Mouse (Mus musculus) MEL (cell line): ENCODE results near the gene Slc15a5.

ENCODE experiments used
- CTCF ChIP-seq, 3 experiments: IDR thresholded peaks in 2 of 3; conservative IDR thresholded peaks in 1 of 3; 2 replicates each; pipeline ENCODE4 v1.5.1; 2011 to 2012; ENCODE audit warnings: low read length in 3 of 3, low read depth in 2 of 3, mild to moderate bottlenecking in 2 of 3, improper control_type of control experiment in 1 of 3, inconsistent platforms in 1 of 3, mixed read lengths in 1 of 3, moderate library complexity in 1 of 3; ENCODE audit not compliant: control insufficient read depth in 1 of 3, insufficient read depth in 1 of 3, poor library complexity in 1 of 3, severe bottlenecking in 1 of 3
- E2F4 ChIP-seq: IDR thresholded peaks from 2 replicates; pipeline ENCODE4 v1.6.1; 2011; ENCODE audit warnings: low read depth, low read length, improper control_type of control experiment, borderline replicate concordance
- GABPA ChIP-seq: IDR thresholded peaks from 2 replicates; pipeline ENCODE4 v1.6.1; 2012; ENCODE audit warnings: low read depth, mild to moderate bottlenecking, inconsistent platforms, low read length, improper control_type of control experiment, moderate library complexity
- HCFC1 ChIP-seq: IDR thresholded peaks from 2 replicates; pipeline ENCODE4 v1.6.1; 2012; ENCODE audit warnings: low read depth, mild to moderate bottlenecking, inconsistent platforms, low read length, improper control_type of control experiment, moderate library complexity
- JUND ChIP-seq: IDR thresholded peaks from 2 replicates; pipeline ENCODE4 v1.6.1; 2011; ENCODE audit warnings: low read depth, mild to moderate bottlenecking, improper control_type of control experiment, low read length
- NELFE ChIP-seq: IDR thresholded peaks from 2 replicates; pipeline ENCODE4 v1.6.1; 2011; ENCODE audit warnings: low read depth, low read length, improper control_type of control experiment
- POLR2A ChIP-seq, 2 experiments: IDR thresholded peaks; 2 replicates each; pipeline ENCODE4 v1.6.1; 2011 to 2012; ENCODE audit warnings: low read length in 2 of 2, mild to moderate bottlenecking in 2 of 2, control low read depth in 1 of 2, improper control_type of control experiment in 1 of 2, low read depth in 1 of 2, moderate library complexity in 1 of 2; ENCODE audit not compliant: control insufficient read depth in 1 of 2, insufficient read depth in 1 of 2, poor library complexity in 1 of 2
- POLR2AphosphoS2 ChIP-seq: IDR thresholded peaks from 2 replicates; pipeline ENCODE4 v1.6.1; 2011; ENCODE audit warnings: low read length, improper control_type of control experiment
- SIN3A ChIP-seq: IDR thresholded peaks from 2 replicates; pipeline ENCODE4 v1.6.1; 2012; ENCODE audit warnings: low read length, improper control_type of control experiment, inconsistent platforms
- USF1 ChIP-seq: IDR thresholded peaks from 2 replicates; pipeline ENCODE4 v1.6.1; 2014; ENCODE audit warnings: low read depth, mild to moderate bottlenecking, inconsistent platforms, low read length, improper control_type of control experiment, moderate library complexity
- ZC3H11A ChIP-seq: IDR thresholded peaks from 2 replicates; pipeline ENCODE4 v1.6.1; 2012; ENCODE audit warnings: low read depth, mild to moderate bottlenecking, inconsistent platforms, low read length, improper control_type of control experiment

DNA sequence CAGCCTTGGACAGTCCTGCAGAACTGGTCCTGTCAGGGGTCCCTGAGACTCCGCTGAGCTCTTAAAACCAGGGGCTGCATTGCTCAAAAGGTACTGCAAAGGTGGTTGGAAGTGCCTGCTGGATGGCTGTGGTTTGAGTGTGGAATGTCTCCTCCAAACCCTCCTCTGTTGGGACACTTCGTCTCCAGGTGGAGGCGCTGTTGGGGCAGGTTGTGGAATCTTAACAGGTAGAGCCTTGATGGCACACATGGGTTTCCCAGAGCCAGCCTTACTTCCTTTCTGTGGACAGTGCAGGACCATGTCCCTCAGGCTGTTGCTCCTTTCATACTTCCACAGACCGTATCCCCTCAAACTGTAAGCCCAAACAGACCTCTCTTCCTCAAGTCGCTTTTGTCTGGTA, 36.8 kb downstream of the Slc15a5 start:
- no peak for TF ChIP-seq CTCF (IDR thresholded peaks at IDR 0.05 in 2 of 3, conservative IDR thresholded peaks at IDR 0.05 in 1 of 3; ENCODE audit: control insufficient read depth in 1 of 3, insufficient read depth in 1 of 3, low read depth in 2 of 3, low read length in 3 of 3, poor library complexity in 1 of 3, severe bottlenecking in 1 of 3)
- TF ChIP-seq GABPA: no peak
- TF ChIP-seq HCFC1: no peak
- TF ChIP-seq POLR2A (IDR thresholded peaks at IDR 0.05; ENCODE audit: control insufficient read depth in 1 of 2, insufficient read depth in 1 of 2, low read depth in 1 of 2, low read length in 2 of 2, poor library complexity in 1 of 2): no peak
- no peak for TF ChIP-seq JUND
- TF ChIP-seq NELFE: no peak
- no peak for TF ChIP-seq E2F4
- TF ChIP-seq SIN3A: no peak
- TF ChIP-seq ZC3H11A: no peak
- TF ChIP-seq POLR2AphosphoS2: no peak
- TF ChIP-seq USF1: no peak
